ENCODE assay signal across 9 mouse cellular contexts in genomic region chr2:30464411-30464810, GRCm38 (mm10). TPM values are rescaled to one million over a fixed set of nuclear protein-coding genes. Genes with fewer than 3 reads are reported as not detected.
DNase-seq lines count a peak whose midpoint lies in the region; ATAC-seq and TF ChIP-seq lines count a peak whose summit lies in the region.
"Had no signal": no experiment of that assay in that cellular context is flagged by ENCODE, and none has a peak within 500 bp of the region (broad histone marks: within the 10 kb centered on the region; RNA-seq: fewer than 3 reads in every experiment).

No protein-coding gene starts in this region.

- H3K36me3 ChIP-seq in megakaryocyte, embryonic 14.5 days (replicated peaks; ENCODE audit: low read length) = peaks cover 2% of the 10 kb centered on the region

- H3K27me3 ChIP-seq in megakaryocyte, embryonic 14.5 days (replicated peaks) = peaks cover 38% of the 10 kb centered on the region

- no peak for TF ChIP-seq CTCF in gastrocnemius, adult 2 months (IDR thresholded peaks at IDR 0.05)

- peaks cover 33% of the 10 kb centered on the region for H3K4me1 ChIP-seq in megakaryocyte, embryonic 14.5 days

- no peak for DNase-seq in gastrocnemius, adult 2 months
- no peak for DNase-seq in gastrocnemius, postnatal 25 days
- peak; percentile 59 for DNase-seq in CD4-positive, CD25-positive, alpha-beta regulatory T cell, adult 2 months (ENCODE audit: low read depth, low spot score)
- DNase-seq in ovary, postnatal 36 days (ENCODE audit: low spot score) = no peak
- DNase-seq in layer of hippocampus, adult 9-11 months = no peak
- no peak for DNase-seq in layer of hippocampus, adult 8-10 months (ENCODE audit: low spot score in 2 of 2)
- DNase-seq: right cerebral cortex, postnatal 4 days had no signal

- no peaks in the 10 kb centered on the region for H3K9me3 ChIP-seq in megakaryocyte, embryonic 14.5 days

- H3K4me3 ChIP-seq in gastrocnemius, adult 2 months = peak overlapping the region; percentile 65
- peak overlapping the region; percentile 94 for H3K4me3 ChIP-seq in megakaryocyte, embryonic 14.5 days (replicated peaks)

- H3K27ac ChIP-seq in gastrocnemius, adult 2 months = peak overlapping the region; percentile 91

- peak; percentile 38 for ATAC-seq in granulocyte monocyte progenitor cell, adult 5-6 weeks (replicated peaks; ENCODE audit: poor library complexity, severe bottlenecking)

- intact Hi-C loops in gastrocnemius, adult 2 months (cut with DNase I) = no loop called here

RNA-seq across cellular contexts. Expression of gene Ier5l, which starts 9.6 kb away (rescaled TPM):
- 1 to 10 TPM in 1 of 2 experiments, under 1 TPM in 1; 0.97 to 1.1 TPM for total RNA-seq in gastrocnemius, adult 2 months (2021)
- total RNA-seq in gastrocnemius, postnatal 25 days (2021) = 1 to 10 TPM; 2.1 to 2.5 TPM
- not detected in 2 replicates for total RNA-seq in granulocyte monocyte progenitor cell, adult 5-6 weeks (2014; fragmentation: Nextera tagmentation)
- 0.56 and 3.2 TPM in 2 replicates for total RNA-seq in granulocyte monocyte progenitor cell, adult 5-6 weeks (2017)
- polyA plus RNA-seq in megakaryocyte, embryonic 14.5 days (2012; ENCODE audit: insufficient read depth, low replicate concordance) = 2.7 and 5.0 TPM in 2 replicates
- total RNA-seq in layer of hippocampus, adult 8-10 months (2022) = 10 to 100 TPM; 11.6 to 12.5 (median 12.4) TPM

RNA-seq across cellular contexts. Expression of gene Ptpa, which starts 48.6 kb away (rescaled TPM):
- total RNA-seq in gastrocnemius, adult 2 months (2021) = 10 to 100 TPM; 48.9 to 86.1 TPM
- total RNA-seq in gastrocnemius, postnatal 25 days (2021) = 10 to 100 TPM; 67.1 to 68.5 TPM
- total RNA-seq in granulocyte monocyte progenitor cell, adult 5-6 weeks (2014; fragmentation: Nextera tagmentation) = 127 and 167 TPM in 2 replicates
- total RNA-seq in granulocyte monocyte progenitor cell, adult 5-6 weeks (2017) = 58.5 and 61.0 TPM in 2 replicates
- polyA plus RNA-seq in megakaryocyte, embryonic 14.5 days (2012; ENCODE audit: insufficient read depth, low replicate concordance) = 473 and 551 TPM in 2 replicates
- total RNA-seq in layer of hippocampus, adult 8-10 months (2022) = 100 to 1,000 TPM; 165 to 175 (median 173) TPM

RNA-seq across cellular contexts. Expression of gene Crat, which starts 48.8 kb away (rescaled TPM):
- 100 to 1,000 TPM; 362 to 422 TPM for total RNA-seq in gastrocnemius, adult 2 months (2021)
- total RNA-seq in gastrocnemius, postnatal 25 days (2021) = 100 to 1,000 TPM; 315 to 363 TPM
- 18.1 and 35.3 TPM in 2 replicates for total RNA-seq in granulocyte monocyte progenitor cell, adult 5-6 weeks (2014; fragmentation: Nextera tagmentation)
- total RNA-seq in granulocyte monocyte progenitor cell, adult 5-6 weeks (2017) = 7.1 and 14.7 TPM in 2 replicates
- polyA plus RNA-seq in megakaryocyte, embryonic 14.5 days (2012; ENCODE audit: insufficient read depth, low replicate concordance) = 55.0 and 64.0 TPM in 2 replicates
- total RNA-seq in layer of hippocampus, adult 8-10 months (2022) = 10 to 100 TPM; 48.9 to 59.3 (median 50.7) TPM

Comparison
In these comparisons a context has a peak if more than half of its experiments do, and no peak if none do; other contexts are left out.
1. RNA of gene Crat, which starts 48.8 kb away (total RNA-seq): 362 to 422 TPM in gastrocnemius, adult 2 months and 315 to 363 TPM in gastrocnemius, postnatal 25 days; 48.9 to 59.3 TPM in layer of hippocampus, adult 8-10 months and 7.1 to 35.3 TPM in granulocyte monocyte progenitor cell, adult 5-6 weeks; every median in the first group is over 4 times any median in the second.